Mouse (Mus musculus) midbrain, embryonic 15.5 days (tissue): Measurements from ENCODE around the gene Fam71f2. TPM values are rescaled to one million over a fixed set of nuclear protein-coding genes. Genes with fewer than 3 reads are reported as not detected.

Experiments used
- ATAC-seq: fragments of 200-750 bp; cut with Nextera tagmentation; replicated peaks from 2 replicates; pipeline ENCODE4 v1.8.0; 2017; ENCODE audit warnings: moderate TSS enrichment
- H3K27ac ChIP-seq: fragments of 300-500 bp; sonication (generic); 2 replicates; pipeline ENCODE4 v1.5.1; 2015; ENCODE audit warnings: mild to moderate bottlenecking, inconsistent platforms
- H3K27me3 ChIP-seq: fragments of 300-500 bp; sonication (generic); replicated peaks from 2 replicates; pipeline ENCODE4 v1.6.1; 2015; ENCODE audit warnings: inconsistent platforms
- H3K36me3 ChIP-seq: fragments of 300-500 bp; sonication (generic); replicated peaks from 2 replicates; pipeline ENCODE4 v1.6.1; 2015; ENCODE audit warnings: inconsistent platforms
- H3K4me1 ChIP-seq: fragments of 300-500 bp; sonication (generic); 2 replicates; pipeline ENCODE4 v1.6.1; 2015; ENCODE audit warnings: inconsistent platforms
- H3K4me2 ChIP-seq: fragments of 300-500 bp; sonication (generic); 2 replicates; pipeline ENCODE4 v1.6.1; 2015; ENCODE audit warnings: inconsistent platforms, mild to moderate bottlenecking, moderate library complexity
- H3K4me3 ChIP-seq: fragments of 300-500 bp; sonication (generic); 2 replicates; pipeline ENCODE4 v1.5.1; 2015; ENCODE audit warnings: mild to moderate bottlenecking, inconsistent platforms
- H3K9ac ChIP-seq: fragments of 300-500 bp; sonication (generic); 2 replicates; pipeline ENCODE4 v1.6.1; 2015; ENCODE audit warnings: mild to moderate bottlenecking, inconsistent platforms
- H3K9me3 ChIP-seq: fragments of 300-500 bp; sonication (generic); 2 replicates; pipeline ENCODE4 v1.6.1; 2016; ENCODE audit warnings: inconsistent platforms
- WGBS: fragments of 180-500 bp; shearing (Covaris S2); methylation state at CpG from one replicate; pipeline ENCODE4 v1.1.7; 2015; ENCODE audit warnings: mixed read lengths; 5-methylcytosine and 5-hydroxymethylcytosine counted together
- polyA plus RNA-seq: library from polyadenylated mRNA; unstranded; fragments of >200 nt; fragmentation: Nextera tagmentation; extraction: Ambion mirVana; gene quantifications from 2 replicates; pipeline ENCODE4 v1.2.1, GENCODE M21; 2015

Gene Fam71f2
- polyA plus RNA-seq, 1 experiment from 2014 or later: 0.40 TPM

GRCm38 (mm10) chr6:29321586-29321985 is 42.2 kb downstream of the Fam71f2 start:
- WGBS: 81% methylated on average over 6 of the region's 6 CpGs
- Histone ChIP-seq H3K9ac (no peak overlapping the region), H3K27me3 (no peaks in the 10 kb centered on the region), H3K9me3 (no peaks in the 10 kb centered on the region), H3K36me3 (no peaks in the 10 kb centered on the region), H3K4me3 (no peak overlapping the region), H3K4me2 (no peak overlapping the region), H3K27ac (no peak overlapping the region), H3K4me1 (no peaks in the 10 kb centered on the region)
- ATAC-seq: no peak

GRCm38 (mm10) chr6:29322147-29322546 is 42.8 kb downstream of the Fam71f2 start:
- no peak overlapping the region for H3K4me3 ChIP-seq
- no peaks in the 10 kb centered on the region for H3K4me1 ChIP-seq
- no peaks in the 10 kb centered on the region for H3K9me3 ChIP-seq
- H3K27me3 ChIP-seq: no peaks in the 10 kb centered on the region
- ATAC-seq: no peak
- no peak overlapping the region for H3K9ac ChIP-seq
- no peak overlapping the region for H3K27ac ChIP-seq
- no peak overlapping the region for H3K4me2 ChIP-seq
- no peaks in the 10 kb centered on the region for H3K36me3 ChIP-seq
- 92% methylated on average over 7 of the region's 7 CpGs for WGBS

- Histone ChIP-seq H3K4me2 (no peak overlapping the region), H3K4me3 (no peak overlapping the region), H3K27ac (no peak overlapping the region), H3K36me3 (no peaks in the 10 kb centered on the region), H3K9me3 (no peaks in the 10 kb centered on the region), H3K4me1 (no peaks in the 10 kb centered on the region), H3K27me3 (no peaks in the 10 kb centered on the region), H3K9ac (no peak overlapping the region)
- ATAC-seq: no peak
- WGBS: 83% methylated on average over 4 of the region's 4 CpGs
Observed at GRCm38 (mm10) chr6:29322735-29323134, 43.3 kb downstream of the Fam71f2 start.

GRCm38 (mm10) chr6:29326961-29327360 is 47.6 kb downstream of the Fam71f2 start:
- H3K9ac ChIP-seq: no peak overlapping the region
- 88% methylated on average over 9 of the region's 9 CpGs for WGBS
- ATAC-seq: no peak
- no peak overlapping the region for H3K4me2 ChIP-seq
- H3K4me1 ChIP-seq: no peaks in the 10 kb centered on the region
- no peaks in the 10 kb centered on the region for H3K9me3 ChIP-seq
- no peaks in the 10 kb centered on the region for H3K27me3 ChIP-seq
- no peaks in the 10 kb centered on the region for H3K36me3 ChIP-seq
- no peak overlapping the region for H3K4me3 ChIP-seq
- H3K27ac ChIP-seq: no peak overlapping the region

- no peaks in the 10 kb centered on the region for H3K9me3 ChIP-seq
- no peaks in the 10 kb centered on the region for H3K36me3 ChIP-seq
- no peak overlapping the region for H3K4me3 ChIP-seq
- no peak overlapping the region for H3K9ac ChIP-seq
- ATAC-seq: no peak
- H3K27ac ChIP-seq: no peak overlapping the region
- H3K27me3 ChIP-seq: no peaks in the 10 kb centered on the region
- WGBS: 80% methylated on average over 4 of the region's 4 CpGs
- no peak overlapping the region for H3K4me2 ChIP-seq
- no peaks in the 10 kb centered on the region for H3K4me1 ChIP-seq
Observed at GRCm38 (mm10) chr6:29329514-29329913, 50.1 kb downstream of the Fam71f2 start.

Other genes with a start within 250 kb of the Fam71f2 start
- not detected in 2 replicates for gene Lep, start 219.4 kb upstream of the Fam71f2 start, polyA plus RNA-seq
- gene Rbm28, start 114.6 kb upstream of the Fam71f2 start, polyA plus RNA-seq: 38.9 and 46.9 TPM in 2 replicates
- gene Prrt4, start 100.0 kb upstream of the Fam71f2 start, polyA plus RNA-seq: 9.8 and 10.7 TPM in 2 replicates
- gene Impdh1, start 63.2 kb upstream of the Fam71f2 start, polyA plus RNA-seq: 59.3 and 63.4 TPM in 2 replicates
- gene Hilpda, start 7.1 kb upstream of the Fam71f2 start, polyA plus RNA-seq: 35.8 and 36.2 TPM in 2 replicates
- not detected in 2 replicates for gene Fam71f1, start 39.5 kb downstream of the Fam71f2 start, polyA plus RNA-seq
- 154 and 156 TPM in 2 replicates for gene Calu, start 68.5 kb downstream of the Fam71f2 start, polyA plus RNA-seq
- 0.28 and 0.54 TPM in 2 replicates for gene Opn1sw, start 108.9 kb downstream of the Fam71f2 start, polyA plus RNA-seq
- 36.9 and 40.5 TPM in 2 replicates for gene Ccdc136, start 116.7 kb downstream of the Fam71f2 start, polyA plus RNA-seq
- gene Flnc, start 153.7 kb downstream of the Fam71f2 start, polyA plus RNA-seq: 3.3 and 3.4 TPM in 2 replicates
- gene Atp6v1f, start 188.1 kb downstream of the Fam71f2 start, polyA plus RNA-seq: 342 and 365 TPM in 2 replicates
- gene Atp6v1fnb, start 191.8 kb downstream of the Fam71f2 start, polyA plus RNA-seq: 0.27 and 1.0 TPM in 2 replicates
- 18.9 and 20.9 TPM in 2 replicates for gene Kcp, start 228.4 kb downstream of the Fam71f2 start, polyA plus RNA-seq
- gene Irf5, start 247.0 kb downstream of the Fam71f2 start, polyA plus RNA-seq: 2.0 and 2.1 TPM in 2 replicates